Mouse (Mus musculus): ENCODE measurements around the gene Bhlhe41.
A peak's percentile ranks its signal among the peaks of the same experiment; 100 is the strongest.

Gene Bhlhe41

GRCm38 (mm10) chr6:145845611-145846010, 19.7 kb downstream of the Bhlhe41 start:
- no peak for DNase-seq (ENCODE audit: low spot score in 2 of 2)

GRCm38 (mm10) chr6:145835359-145835758, 30.0 kb downstream of the Bhlhe41 start:
- DNase-seq (ENCODE audit: low spot score in 2 of 2) = no peak

- DNase-seq (ENCODE audit: low spot score in 2 of 2) = no peak
These were observed 32.4 kb downstream of the Bhlhe41 start for GRCm38 (mm10) chr6:145832927-145833326.

DNA sequence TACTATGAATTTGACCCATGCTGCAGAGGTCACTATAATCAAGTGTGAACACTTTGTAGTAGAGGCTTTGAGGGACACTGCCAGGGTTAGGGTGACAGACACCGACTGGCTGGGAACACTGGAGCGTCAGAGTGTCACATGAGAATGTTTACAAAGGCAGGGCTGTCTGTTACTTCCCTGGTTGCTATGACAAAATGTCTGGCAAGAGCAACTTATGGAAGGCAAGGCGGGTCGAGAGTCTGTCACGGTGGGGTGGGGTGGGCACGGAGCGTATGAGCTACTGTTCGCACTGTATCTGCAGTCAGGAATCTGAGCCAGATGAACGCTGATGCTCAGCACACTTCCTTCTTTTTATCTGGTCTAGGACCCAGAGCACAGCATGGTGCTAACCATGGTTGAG, 34.7 kb downstream of the Bhlhe41 start:
- no peak for DNase-seq (ENCODE audit: low spot score in 2 of 2)

DNA sequence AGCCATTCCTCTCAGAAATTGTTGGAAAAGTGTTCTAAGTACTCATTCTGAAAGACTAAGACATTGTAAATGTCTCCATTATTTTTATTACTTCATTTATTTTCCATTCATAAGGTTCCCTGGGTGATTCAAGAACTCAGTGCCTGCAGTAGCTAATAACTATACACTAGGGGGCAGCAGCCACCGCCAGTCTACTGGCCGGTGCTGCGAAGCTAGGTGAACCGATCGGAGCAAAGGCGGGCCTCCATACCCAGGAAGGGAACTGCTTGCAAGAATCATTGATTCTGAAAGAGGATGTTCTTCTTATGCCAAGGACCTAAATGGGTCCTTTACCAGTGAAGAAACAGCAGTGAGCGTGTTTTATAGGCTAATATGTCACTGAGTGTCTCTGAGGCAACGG, 35.2 kb downstream of the Bhlhe41 start:
- DNase-seq (ENCODE audit: low spot score in 2 of 2) = peak; percentile 27 to 59

GRCm38 (mm10) chr6:145829062-145829835, 36.1 kb downstream of the Bhlhe41 start:
- no peak for DNase-seq (ENCODE audit: low spot score in 2 of 2)

- no peak for DNase-seq (ENCODE audit: low spot score in 2 of 2)
These were observed 39.1 kb downstream of the Bhlhe41 start for GRCm38 (mm10) chr6:145826305-145826704.

DNA sequence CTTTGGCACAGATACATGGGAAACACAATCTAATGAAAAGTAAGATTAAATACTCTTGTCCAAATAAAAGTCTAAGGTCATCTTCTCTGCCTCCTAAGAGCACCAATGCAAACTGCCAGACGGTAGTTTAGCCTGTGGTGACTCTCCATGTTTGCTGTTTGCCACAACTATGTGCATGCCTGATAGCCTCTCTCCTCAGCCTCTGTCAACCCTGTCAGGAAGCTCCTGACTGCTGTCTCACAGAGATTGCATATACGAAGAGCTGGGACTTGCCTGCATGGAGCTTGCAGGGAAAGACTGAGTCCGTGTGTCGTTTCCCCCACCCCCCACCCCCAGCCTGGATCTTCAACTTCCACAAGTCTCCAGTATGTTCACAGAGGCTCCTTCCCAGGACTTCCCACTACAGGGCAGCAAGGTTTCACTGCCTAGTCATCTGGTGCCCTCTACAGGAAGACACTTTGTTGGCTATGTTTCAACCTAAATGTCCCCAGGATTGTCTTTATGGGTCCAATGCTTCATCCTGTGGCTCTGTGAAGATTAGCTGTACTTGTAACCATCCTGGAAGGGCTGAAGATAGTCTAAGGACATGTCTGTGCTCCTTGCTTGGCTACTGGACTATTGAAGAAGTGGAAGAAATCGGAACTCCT, 41.6 kb downstream of the Bhlhe41 start:
- no peak for DNase-seq (ENCODE audit: low spot score in 2 of 2)

DNA sequence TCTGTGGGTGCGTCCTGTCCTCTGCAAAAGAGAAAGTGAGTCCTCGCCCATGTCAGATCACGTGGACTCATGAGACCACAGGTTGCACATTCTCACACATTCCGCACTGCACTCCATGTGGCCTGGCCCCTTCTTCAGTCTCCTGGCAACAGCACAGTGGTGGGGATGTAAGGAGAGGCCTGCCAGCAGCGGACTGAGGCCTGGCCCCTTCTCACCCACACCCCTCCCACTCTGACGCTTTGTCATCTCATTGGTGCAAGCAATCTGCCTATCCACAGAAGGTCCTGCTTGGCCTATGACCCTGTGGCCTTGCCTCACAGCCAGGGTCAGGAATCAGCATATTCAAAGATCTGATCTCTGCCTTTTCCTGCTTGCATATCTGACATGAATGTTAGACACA, 42.3 kb downstream of the Bhlhe41 start:
- no peak for DNase-seq (ENCODE audit: low spot score in 2 of 2)

DNA sequence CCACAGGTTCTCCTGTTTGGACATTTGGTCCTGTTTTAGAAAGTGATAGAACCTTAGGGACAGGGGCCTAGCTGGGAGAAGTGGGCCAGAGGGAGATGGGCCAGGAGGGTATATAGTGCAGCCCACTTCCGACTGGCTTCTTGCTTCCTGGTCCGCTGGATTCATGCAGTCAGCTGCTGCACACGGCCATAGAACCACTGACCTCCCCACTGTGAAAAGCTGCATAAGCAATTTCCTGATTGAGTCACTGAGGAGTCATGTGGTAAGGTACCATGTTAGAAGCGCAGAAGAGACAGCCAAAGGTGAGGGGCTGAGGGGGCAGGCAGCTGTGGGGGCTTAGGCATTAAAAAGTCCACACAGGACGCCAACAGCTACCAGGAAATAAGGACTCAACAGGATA, 43.1 kb downstream of the Bhlhe41 start:
- DNase-seq (ENCODE audit: low spot score in 2 of 2) = no peak

GRCm38 (mm10) chr6:145819151-145819550, 46.2 kb downstream of the Bhlhe41 start:
- DNase-seq (ENCODE audit: low spot score in 2 of 2) = no peak

DNA sequence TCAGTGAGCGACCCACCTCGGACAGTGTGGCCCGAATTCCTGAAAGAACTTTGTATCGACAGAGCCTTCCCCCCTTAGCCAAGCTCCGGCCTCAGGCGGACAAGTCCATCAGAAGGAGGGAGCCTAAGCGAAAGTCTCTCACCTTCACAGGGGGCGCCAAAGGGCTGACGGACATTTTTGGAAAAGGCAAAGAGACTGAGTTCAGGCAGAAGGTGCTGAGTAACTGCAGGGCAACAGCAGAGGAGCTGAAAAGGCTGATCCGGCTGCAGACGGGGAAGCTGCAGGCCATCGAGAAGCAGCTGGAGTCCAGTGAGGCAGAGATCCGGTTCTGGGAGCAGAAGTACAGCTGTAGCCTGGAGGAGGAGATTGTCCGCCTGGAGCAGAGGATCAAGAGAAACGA, 50.2 kb downstream of the Bhlhe41 start:
- DNase-seq (ENCODE audit: low spot score in 2 of 2) = no peak

DNA sequence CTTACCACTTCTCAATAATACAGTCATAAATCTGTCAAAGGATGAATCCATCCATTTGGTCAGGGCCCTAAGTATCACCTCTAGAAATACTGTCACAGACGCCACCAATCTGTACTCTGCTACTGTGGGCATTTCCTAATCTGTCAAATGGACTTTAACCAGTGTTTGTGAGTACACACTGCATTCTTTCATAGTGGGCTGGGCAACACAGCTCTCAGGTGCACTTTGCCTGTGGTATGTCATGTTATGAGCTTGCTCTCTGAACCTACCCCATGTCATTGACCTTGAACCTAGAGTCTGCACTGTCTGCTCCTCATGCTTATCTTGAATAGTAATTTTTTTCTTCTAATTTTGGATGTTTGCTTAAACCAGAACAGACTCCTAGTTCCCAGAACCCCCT, 54.2 kb downstream of the Bhlhe41 start:
- DNase-seq (ENCODE audit: low spot score in 2 of 2) = no peak

DNA sequence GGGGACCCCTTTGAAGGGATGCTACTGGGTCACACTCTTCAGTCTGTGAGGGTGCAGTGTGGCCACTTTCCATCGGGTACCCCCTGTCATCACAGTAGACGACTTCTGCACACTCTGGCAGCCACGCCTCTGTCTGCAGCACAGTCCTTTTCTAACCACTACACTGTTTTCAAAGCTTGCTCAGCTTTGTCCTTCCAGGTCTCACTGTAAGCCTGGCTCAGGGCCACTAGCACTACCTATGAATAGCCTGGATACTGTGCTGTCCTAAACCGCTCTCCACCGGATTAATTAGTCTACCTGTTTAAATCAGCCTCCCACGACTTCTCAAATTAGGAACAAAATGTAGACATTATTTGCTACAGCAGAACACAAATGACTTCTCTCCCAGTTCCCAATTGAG, 55.3 kb downstream of the Bhlhe41 start:
- no peak for DNase-seq (ENCODE audit: low spot score in 2 of 2)

- DNase-seq (ENCODE audit: low spot score in 2 of 2) = no peak
These were observed 55.8 kb downstream of the Bhlhe41 start for GRCm38 (mm10) chr6:145809566-145809965.
